Mouse (Mus musculus): Measurements from ENCODE around the gene Plxnd1. TPM values are rescaled to one million over a fixed set of nuclear protein-coding genes. Genes with fewer than 3 reads are reported as not detected.
A peak's percentile ranks its signal among the peaks of the same experiment; 100 is the strongest.

The Plxnd1 gene
- total and polyA plus RNA-seq, 3 experiments = 27.7 to 73.8 (median 63.2) TPM

DNA sequence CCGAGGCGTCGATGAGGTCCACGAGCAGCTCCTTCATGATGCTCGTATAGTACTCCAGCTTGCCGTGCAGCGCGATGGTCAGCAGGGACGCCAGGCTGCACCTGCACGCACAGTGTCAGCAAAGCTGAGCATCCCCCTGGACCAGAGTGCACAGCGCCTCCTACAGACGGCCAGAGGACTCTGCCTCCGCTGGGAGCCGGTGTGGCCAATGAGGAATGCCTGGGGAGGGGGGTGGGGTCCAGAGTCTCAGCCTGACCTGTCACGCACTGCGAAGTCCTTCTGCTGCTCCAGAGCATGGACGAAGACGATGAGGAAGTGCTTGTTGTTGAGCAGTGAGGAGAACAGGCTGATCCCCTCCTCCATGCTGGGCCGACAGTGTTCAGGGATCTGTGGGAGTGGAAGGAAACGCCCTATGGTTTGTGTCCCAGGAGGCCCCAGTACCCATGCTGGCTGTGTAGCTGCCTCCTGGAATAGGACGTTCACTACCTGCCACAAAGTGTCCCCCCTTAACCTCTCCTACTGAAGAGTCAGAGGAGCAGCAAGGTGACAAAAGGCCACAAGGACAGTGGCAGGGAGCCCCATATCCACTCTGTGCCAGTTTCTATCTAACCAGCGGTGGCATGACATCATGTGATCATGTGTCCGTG is 32.2 kb downstream of the Plxnd1 start:
- dilution Hi-C loops (cut with MboI; ENCODE audit: extremely low pct_ligation_motif_present, extremely low pct_unique_long_range_greater_than_20kb, low sequenced_read_pairs) = no loop called here
- Histone ChIP-seq H3K27ac (ENCODE audit: insufficient read depth, low read depth) (no peak overlapping the region), H3K4me2 (ENCODE audit: insufficient read depth, low read depth, poor library complexity, severe bottlenecking) (no peak overlapping the region), H3K79me2 (replicated peaks; ENCODE audit: control insufficient read depth, extremely low read depth, insufficient read depth, poor library complexity, severe bottlenecking) (no peaks in the 10 kb centered on the region), H3K9me3 (replicated peaks; ENCODE audit: low read length) (no peaks in the 10 kb centered on the region), H3K4me1 (ENCODE audit: control insufficient read depth in 1 of 2, insufficient read depth in 2 of 2) (peaks cover 3 to 40% of the 10 kb centered on the region in 2 experiments; a peak in 2 of 4 replicates), H3K27me3 (replicated peaks) (no peaks in the 10 kb centered on the region), H3K4me3 (replicated peaks in 1 of 3; ENCODE audit: low read depth in 2 of 3, low read length in 2 of 3, poor library complexity in 1 of 3) (no peak overlapping the region), H3K36me3 (replicated peaks in 1 of 2; ENCODE audit: control insufficient read depth in 1 of 2, insufficient read depth in 1 of 2, low read length in 1 of 2) (peaks cover 88 to 97% of the 10 kb centered on the region in 2 experiments), H3K9ac (ENCODE audit: insufficient read depth, low read depth) (no peak overlapping the region)
- no peak for DNase-seq (ENCODE audit: extremely low read depth)
- TF ChIP-seq USF2 (conservative IDR thresholded peaks at IDR 0.05; ENCODE audit: low read depth, low read length) = no peak
- TF ChIP-seq CTCF (conservative IDR thresholded peaks at IDR 0.05 in 1 of 2, IDR thresholded peaks at IDR 0.05 in 1 of 2; ENCODE audit: low read depth in 2 of 2, low read length in 2 of 2) = peak in 1 of 2 experiments; percentile 49; a peak in 2 of 4 replicates
- TF ChIP-seq RAD21 (IDR thresholded peaks at IDR 0.05; ENCODE audit: low read depth, low read length) = peak; percentile 22
- peak; percentile 48 for TF ChIP-seq SMC3 (IDR thresholded peaks at IDR 0.05; ENCODE audit: low read depth, low read length)
- in situ Hi-C loops (cut with MboI; ENCODE audit: low pct_ligation_motif_present, low pct_unique_long_range_greater_than_20kb, low sequenced_read_pairs) = no loop called here

DNA sequence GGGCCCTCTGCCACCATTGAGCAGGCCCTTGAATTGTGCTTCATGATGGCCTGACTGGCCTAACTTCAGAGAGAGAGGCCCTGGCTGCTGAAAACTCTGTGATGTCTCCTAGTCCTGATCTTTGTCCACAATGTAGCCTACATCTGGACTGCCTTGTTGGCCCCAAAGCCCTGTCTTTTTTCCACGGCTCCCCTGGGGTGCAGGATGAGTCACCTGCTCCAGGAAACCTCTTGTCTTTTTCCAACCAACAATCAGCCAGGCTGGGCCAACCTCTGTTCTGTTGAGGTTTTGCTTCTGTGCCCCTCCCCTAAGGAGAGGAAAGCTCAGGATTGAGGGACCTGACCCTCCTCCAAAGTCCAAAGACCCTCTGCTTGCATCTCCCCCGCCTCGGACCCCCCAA is 33.1 kb downstream of the Plxnd1 start:
- dilution Hi-C loops (cut with MboI; ENCODE audit: extremely low pct_ligation_motif_present, extremely low pct_unique_long_range_greater_than_20kb, low sequenced_read_pairs) (no loop called here), in situ Hi-C loops (cut with MboI; ENCODE audit: low pct_ligation_motif_present, low pct_unique_long_range_greater_than_20kb, low sequenced_read_pairs) (no loop called here)
- TF ChIP-seq BHLHE40 (IDR thresholded peaks at IDR 0.05; ENCODE audit: low read depth, low read length) = no peak
- TF ChIP-seq MEF2A (IDR thresholded peaks at IDR 0.05; ENCODE audit: borderline replicate concordance, low read depth, low read length) = no peak
- TF ChIP-seq POLR2A (IDR thresholded peaks at IDR 0.05; ENCODE audit: low read depth, low read length) = no peak
- TF ChIP-seq RAD21 (IDR thresholded peaks at IDR 0.05; ENCODE audit: low read depth, low read length) = no peak
- peak; percentile 28; the same call in 1 of the 2 replicates for TF ChIP-seq TCF12 (IDR thresholded peaks at IDR 0.05; ENCODE audit: low read depth, low read length)
- peak; percentile 61 for TF ChIP-seq EP300 (IDR thresholded peaks at IDR 0.05; ENCODE audit: low read length)
- TF ChIP-seq TBP (conservative IDR thresholded peaks at IDR 0.05; ENCODE audit: low read depth, low read length) = no peak

DNA sequence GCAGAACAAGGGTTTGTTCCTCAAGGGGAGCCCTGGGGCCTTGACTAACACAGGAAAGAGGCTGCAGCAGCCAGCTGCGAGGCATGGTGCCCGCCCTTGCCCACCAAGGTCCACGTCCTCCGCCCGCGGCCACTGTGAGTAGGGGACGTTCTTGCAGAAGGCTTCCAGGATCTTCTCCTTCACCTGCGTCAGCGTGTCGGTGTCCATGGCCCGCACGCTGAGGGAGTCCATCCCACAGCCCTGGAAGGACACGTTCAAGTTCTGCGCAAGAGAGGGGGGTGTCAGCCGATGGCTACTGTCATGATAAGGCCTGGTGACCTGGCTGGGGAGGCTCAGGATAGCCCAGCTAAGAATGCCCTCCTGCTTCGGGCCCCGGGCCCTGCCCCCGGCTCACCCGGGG is 34.5 kb downstream of the Plxnd1 start:
- H3K79me2 ChIP-seq (replicated peaks; ENCODE audit: control insufficient read depth, extremely low read depth, insufficient read depth, poor library complexity, severe bottlenecking) = no peaks in the 10 kb centered on the region
- H3K9ac ChIP-seq (ENCODE audit: insufficient read depth, low read depth) = no peak overlapping the region
- TF ChIP-seq CHD2 (IDR thresholded peaks at IDR 0.05; ENCODE audit: low read length) (no peak), NELFE (IDR thresholded peaks at IDR 0.05; ENCODE audit: low read depth, low read length) (no peak), JUN (IDR thresholded peaks at IDR 0.05; ENCODE audit: insufficient read depth, low read depth, low read length) (no peak), UBTF (IDR thresholded peaks at IDR 0.05; ENCODE audit: low read depth, low read length) (no peak), ZNF384 (IDR thresholded peaks at IDR 0.05; ENCODE audit: low read depth, low read length) (no peak), CHD1 (IDR thresholded peaks at IDR 0.05; ENCODE audit: low read depth, low read length) (no peak), MAZ (IDR thresholded peaks at IDR 0.05; ENCODE audit: low read depth, low read length) (no peak), SIN3A (IDR thresholded peaks at IDR 0.05; ENCODE audit: low read length) (no peak), RAD21 (IDR thresholded peaks at IDR 0.05; ENCODE audit: low read depth, low read length) (no peak), EP300 (IDR thresholded peaks at IDR 0.05; ENCODE audit: low read length) (no peak), MAX (IDR thresholded peaks at IDR 0.05; ENCODE audit: low read length) (no peak)
- no peak overlapping the region for H3K27ac ChIP-seq (ENCODE audit: insufficient read depth, low read depth)
- in situ Hi-C loops (cut with MboI; ENCODE audit: low pct_ligation_motif_present, low pct_unique_long_range_greater_than_20kb, low sequenced_read_pairs) (no loop called here), dilution Hi-C loops (cut with MboI; ENCODE audit: extremely low pct_ligation_motif_present, extremely low pct_unique_long_range_greater_than_20kb, low sequenced_read_pairs) (no loop called here)
- H3K4me3 ChIP-seq (replicated peaks in 1 of 3; ENCODE audit: low read depth in 2 of 3, low read length in 2 of 3, poor library complexity in 1 of 3) = no peak overlapping the region
- peaks cover 10 to 60% of the 10 kb centered on the region in 2 experiments for H3K4me1 ChIP-seq (ENCODE audit: control insufficient read depth in 1 of 2, insufficient read depth in 2 of 2)
- H3K36me3 ChIP-seq (replicated peaks in 1 of 2; ENCODE audit: control insufficient read depth in 1 of 2, insufficient read depth in 1 of 2, low read length in 1 of 2) = peaks cover 87 to 97% of the 10 kb centered on the region in 2 experiments
- no peak for DNase-seq (ENCODE audit: extremely low read depth)
- no peaks in the 10 kb centered on the region for H3K27me3 ChIP-seq (replicated peaks)
- H3K9me3 ChIP-seq (replicated peaks; ENCODE audit: low read length) = no peaks in the 10 kb centered on the region
- no peak overlapping the region for H3K4me2 ChIP-seq (ENCODE audit: insufficient read depth, low read depth, poor library complexity, severe bottlenecking)

More for the DNA sequence above, 33.1 kb downstream of the Plxnd1 start:
- Histone ChIP-seq H3K4me2 (ENCODE audit: insufficient read depth, low read depth, poor library complexity, severe bottlenecking) (no peak overlapping the region), H3K79me2 (replicated peaks; ENCODE audit: control insufficient read depth, extremely low read depth, insufficient read depth, poor library complexity, severe bottlenecking) (no peaks in the 10 kb centered on the region), H3K9ac (ENCODE audit: insufficient read depth, low read depth) (no peak overlapping the region), H3K9me3 (replicated peaks; ENCODE audit: low read length) (no peaks in the 10 kb centered on the region), H3K27me3 (replicated peaks) (no peaks in the 10 kb centered on the region), H3K36me3 (replicated peaks in 1 of 2; ENCODE audit: control insufficient read depth in 1 of 2, insufficient read depth in 1 of 2, low read length in 1 of 2) (peaks cover 87 to 97% of the 10 kb centered on the region in 2 experiments), H3K4me3 (replicated peaks in 1 of 3; ENCODE audit: low read depth in 2 of 3, low read length in 2 of 3, poor library complexity in 1 of 3) (no peak overlapping the region), H3K27ac (ENCODE audit: insufficient read depth, low read depth) (no peak overlapping the region), H3K4me1 (ENCODE audit: control insufficient read depth in 1 of 2, insufficient read depth in 2 of 2) (peaks cover 9 to 48% of the 10 kb centered on the region in 2 experiments)
- DNase-seq (ENCODE audit: extremely low read depth) = no peak

Measured in CH12.LX (cell line).